ENCODE assay signal across 25 mouse cellular contexts in the genomic region with DNA sequence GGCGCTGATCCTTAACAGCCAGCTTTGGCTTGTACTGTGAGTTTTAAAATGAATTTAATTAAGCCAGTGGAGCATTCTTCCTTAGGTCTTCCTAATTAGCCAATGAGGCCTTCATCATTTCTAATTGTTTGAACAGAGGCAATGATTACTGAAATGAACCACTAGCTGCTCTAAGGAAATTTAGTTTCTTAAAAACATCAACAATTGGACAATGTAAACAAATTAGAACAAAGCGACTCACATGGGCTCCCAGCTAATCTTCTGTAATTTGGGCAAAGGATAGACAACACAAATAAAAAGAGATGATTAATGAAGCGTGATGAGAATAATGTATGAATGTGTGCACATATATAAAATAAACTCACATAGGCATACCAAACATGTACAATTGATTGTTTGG.
"Had no signal": no experiment of that assay in that cellular context is flagged by ENCODE, and none has a peak within 500 bp of the region (broad histone marks: within the 10 kb centered on the region; RNA-seq: fewer than 3 reads in every experiment).

No protein-coding gene starts in this region.

- H3K27ac ChIP-seq: gastrocnemius, adult 2 months; heart, embryonic 10.5 days; hindbrain, embryonic 10.5 days; hindbrain, embryonic 12.5 days; hindbrain, embryonic 14.5 days; intestine, embryonic 15.5 days; layer of hippocampus, adult 2 months; left cerebral cortex, adult 2 months; limb, embryonic 10.5 days; limb, embryonic 12.5 days had no signal

- H3K27me3 ChIP-seq: heart, embryonic 12.5 days; hindbrain, embryonic 12.5 days; intestine, embryonic 15.5 days; limb, embryonic 12.5 days had no signal

- H3K4me3 ChIP-seq: gastrocnemius, adult 2 months; heart, embryonic 10.5 days; heart, embryonic 12.5 days; hindbrain, embryonic 10.5 days; hindbrain, embryonic 12.5 days; intestine, embryonic 15.5 days; layer of hippocampus, adult 2 months; left cerebral cortex, adult 2 months; limb, embryonic 10.5 days; limb, embryonic 12.5 days had no signal

- DNase-seq: gastrocnemius, adult 2 months; gastrocnemius, postnatal 10 days; gastrocnemius, postnatal 25 days; heart, adult 18-20 months; heart, postnatal 10 days; heart, postnatal 4 days; kidney, adult 18-20 months; kidney, adult 8-10 months; kidney, postnatal 10 days; kidney, postnatal 25 days; kidney, postnatal 4 days; liver had no signal

- H3K9ac ChIP-seq: heart, embryonic 12.5 days; hindbrain, embryonic 12.5 days; hindbrain, embryonic 14.5 days; intestine, embryonic 15.5 days; limb, embryonic 12.5 days had no signal

- H3K4me2 ChIP-seq: heart, embryonic 12.5 days; hindbrain, embryonic 12.5 days; hindbrain, embryonic 14.5 days; intestine, embryonic 15.5 days; limb, embryonic 12.5 days had no signal

- H3K36me3 ChIP-seq: heart, embryonic 10.5 days; heart, embryonic 12.5 days; hindbrain, embryonic 10.5 days; hindbrain, embryonic 12.5 days; intestine, embryonic 15.5 days; limb, embryonic 10.5 days; limb, embryonic 12.5 days had no signal

- H3K9me3 ChIP-seq: heart, embryonic 12.5 days; hindbrain, embryonic 10.5 days; hindbrain, embryonic 12.5 days; intestine, embryonic 15.5 days; limb, embryonic 10.5 days; limb, embryonic 12.5 days had no signal

- ATAC-seq: hindbrain, embryonic 16.5 days; inflammation-experienced regulatory T-cells, adult 6 months; intestine, embryonic 15.5 days; intestine, postnatal 0 days had no signal

- H3K4me1 ChIP-seq: heart, embryonic 10.5 days; heart, embryonic 12.5 days; hindbrain, embryonic 10.5 days; hindbrain, embryonic 12.5 days; intestine, embryonic 15.5 days; limb, embryonic 10.5 days; limb, embryonic 12.5 days had no signal
